Mouse (Mus musculus) adrenal gland, postnatal 36 days (tissue): ENCODE data around the gene Zfyve1. TPM values are rescaled to one million over a fixed set of nuclear protein-coding genes. Genes with fewer than 3 reads are reported as not detected.
A peak's percentile ranks its signal among the peaks of the same experiment; 100 is the strongest.
"Not testable (repeated sequence)": the region's sequence is repeated elsewhere in the genome, so short reads cannot be mapped to it uniquely, and the experiment has no call there.

Experiments
- DNase-seq, 2 experiments: peaks; one replicate each; pipeline ENCODE4 v3.0.0; 2021; ENCODE audit warnings: mixed read lengths in 1 of 2
- long read RNA-seq, 2 experiments: library from polyadenylated mRNA; stranded (forward); transcript quantifications; one replicate each; pipeline ENCODE4 v2.0.0; 2021; ENCODE audit warnings: borderline sequencing depth in 2 of 2
- total RNA-seq, 2 experiments: library from RNA; stranded (reverse); gene quantifications; 2 replicates each; pipeline ENCODE4 v1.2.3; 2021

Gene Zfyve1
- total RNA-seq = 10 to 100 TPM; 35.8 to 36.0 TPM
- long read RNA-seq, experiment 1, full-length matches to known transcripts = 7 of 18 reads
- long read RNA-seq, experiment 1, partial matches to known transcripts = 2 of 18 reads
- long read RNA-seq, experiment 1, other reads (novel, unspliced or antisense) = 9 of 18 reads
- long read RNA-seq, experiment 2, full-length matches to known transcripts = 5 of 10 reads
- long read RNA-seq, experiment 2, partial matches to known transcripts = 1 of 10 reads
- long read RNA-seq, experiment 2, other reads (novel, unspliced or antisense) = 4 of 10 reads

DNA sequence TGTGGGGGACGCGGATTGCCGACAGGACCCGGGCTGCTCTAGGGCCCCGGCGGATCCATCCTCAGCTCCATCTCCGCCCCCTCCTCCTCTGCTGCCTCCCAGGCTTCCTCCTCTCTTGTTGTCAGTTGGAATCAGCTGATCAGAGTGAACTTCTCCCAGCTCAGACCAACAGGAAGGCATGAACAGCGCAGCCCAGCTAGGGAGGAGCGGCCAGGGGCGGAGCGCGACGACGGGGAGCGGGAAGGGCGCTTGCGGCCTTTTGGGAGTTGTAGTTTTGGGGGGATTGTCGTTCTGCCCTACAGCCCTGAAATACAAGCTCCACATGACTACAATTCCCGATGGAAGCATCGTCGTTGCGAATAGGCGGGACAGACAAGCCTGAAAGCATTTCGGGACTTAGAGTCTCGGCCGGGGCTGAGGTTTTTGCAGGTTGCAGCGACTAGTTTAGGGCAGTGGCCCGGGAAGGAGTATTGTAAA, at the start of gene Zfyve1:
Gene Zfyve1 (minus strand): TSS at position 198 of the 477 bp plus-strand sequence.
- DNase-seq = peak; percentile 95 to 96

DNA sequence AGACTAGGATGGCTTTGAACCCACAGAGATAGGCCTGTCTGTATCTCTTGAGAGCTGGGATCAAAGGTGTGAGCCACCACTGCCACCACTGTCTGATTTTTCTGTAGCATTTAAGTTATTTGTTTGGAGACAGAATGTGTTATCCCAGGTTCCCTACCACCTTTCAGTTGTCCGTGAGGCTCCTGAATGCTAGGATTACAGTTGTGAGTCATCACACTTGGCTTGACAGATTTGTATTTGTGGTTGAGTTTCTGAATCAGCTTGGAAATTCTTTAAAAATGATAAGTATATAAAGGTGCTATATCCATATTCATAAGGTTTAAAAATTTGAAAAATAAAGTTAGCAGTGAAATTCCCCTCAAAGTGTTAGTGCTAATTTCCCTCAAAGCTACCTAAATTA, 46.1 kb upstream of the Zfyve1 start:
- no peak for DNase-seq

DNA sequence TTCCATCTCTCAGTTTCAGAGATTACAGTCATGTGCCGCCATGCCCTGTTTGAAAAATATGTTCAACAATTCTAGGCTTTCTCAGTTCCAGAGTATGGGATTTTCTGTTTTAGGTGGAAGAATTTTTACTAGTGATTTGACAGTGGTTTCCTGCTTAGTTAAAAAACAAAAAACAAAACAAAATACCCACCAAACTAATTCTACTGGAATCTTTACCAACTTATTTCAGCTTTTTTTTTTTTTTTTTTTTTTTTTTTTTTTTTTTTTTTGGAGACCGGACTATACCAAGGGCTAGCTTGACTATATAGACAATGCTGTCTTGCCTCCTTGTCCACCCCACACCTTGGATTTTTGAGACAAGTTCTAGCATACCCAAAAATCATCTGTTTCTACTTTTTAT, 44.2 kb upstream of the Zfyve1 start:
- DNase-seq = no peak

DNA sequence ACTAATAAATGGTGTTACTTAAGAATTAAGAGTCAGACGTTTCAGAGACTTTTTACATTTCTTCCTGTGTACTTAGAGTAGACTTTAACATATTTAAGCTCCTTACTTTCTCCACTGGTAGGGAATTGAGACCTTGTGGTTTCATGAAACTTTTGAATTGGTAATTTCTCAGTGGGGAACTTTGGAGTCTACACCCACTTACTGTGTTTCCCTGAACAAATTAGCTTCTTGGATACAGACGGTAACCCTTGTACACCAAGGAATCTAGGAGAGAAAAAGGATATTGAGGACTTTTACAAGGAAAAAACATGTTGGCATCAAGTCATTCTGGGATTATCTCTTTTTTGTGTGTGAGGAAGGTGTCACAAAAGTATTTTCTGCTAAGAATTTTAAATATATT, 36.8 kb upstream of the Zfyve1 start:
- DNase-seq = no peak

DNA sequence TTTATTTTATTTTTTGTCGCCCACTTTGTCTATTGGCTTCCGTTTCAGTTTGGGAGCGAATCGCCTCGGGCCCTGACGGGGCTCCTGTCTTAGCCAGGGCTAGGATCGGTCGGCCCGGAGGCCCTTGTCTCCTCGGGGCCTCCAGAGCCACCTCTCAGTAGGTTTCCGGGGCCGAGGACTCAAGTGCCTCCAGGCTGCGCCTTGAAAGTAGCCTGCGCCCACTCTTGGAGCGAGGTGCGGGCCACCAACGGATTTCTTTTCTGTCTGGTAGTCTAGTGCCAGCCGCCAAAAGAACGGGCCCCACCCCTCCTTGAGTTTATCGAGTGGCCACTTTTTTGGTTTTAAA, 35.6 kb upstream of the Zfyve1 start:
- peak; percentile 45 to 48 for DNase-seq

DNA sequence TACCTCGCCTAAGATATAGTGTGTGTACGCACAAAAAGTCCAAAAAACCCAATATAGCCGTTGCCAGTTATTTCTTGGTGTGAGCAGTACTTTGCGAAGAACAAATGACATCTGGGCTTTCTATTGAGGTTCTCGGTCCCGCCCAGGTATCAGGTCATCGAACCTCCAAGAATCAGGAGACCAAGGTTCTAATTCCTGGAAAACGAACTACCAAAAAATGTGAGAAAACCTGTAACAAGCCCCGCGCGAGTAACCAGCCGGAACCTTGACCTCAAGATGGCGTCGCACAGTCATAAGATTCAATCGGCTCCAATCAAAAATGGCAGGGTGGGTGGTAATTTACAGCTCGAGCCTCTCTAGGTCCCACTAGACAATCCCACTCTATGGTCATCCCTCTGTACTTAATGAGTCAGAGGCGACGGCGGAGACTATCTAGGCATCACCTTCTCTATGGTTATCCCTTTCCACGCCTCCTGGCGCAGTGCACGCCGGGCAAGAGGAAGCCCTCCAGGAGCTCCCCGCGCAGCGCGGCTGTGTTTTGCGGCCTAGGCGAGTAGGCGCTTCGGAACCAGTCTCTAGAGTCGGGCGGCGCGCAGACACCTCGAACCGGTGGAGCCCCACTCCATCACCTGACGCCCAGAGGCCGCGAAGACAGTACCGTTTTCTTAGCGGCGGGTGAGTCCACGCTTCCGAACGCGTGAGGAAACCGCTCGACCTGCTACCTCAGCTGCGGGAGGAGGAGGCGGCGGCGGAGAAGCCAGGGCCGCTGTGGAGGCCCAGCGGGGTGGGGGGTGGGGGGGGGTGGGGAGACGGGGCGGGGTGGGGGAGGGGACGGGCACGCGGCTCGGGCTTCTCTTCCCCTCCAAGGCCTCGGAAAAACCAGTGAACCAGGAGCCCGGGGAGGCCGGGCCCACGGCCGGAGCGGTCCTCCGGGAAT, 35.0 kb upstream of the Zfyve1 start:
- DNase-seq = peak; percentile 94 to 95

DNA sequence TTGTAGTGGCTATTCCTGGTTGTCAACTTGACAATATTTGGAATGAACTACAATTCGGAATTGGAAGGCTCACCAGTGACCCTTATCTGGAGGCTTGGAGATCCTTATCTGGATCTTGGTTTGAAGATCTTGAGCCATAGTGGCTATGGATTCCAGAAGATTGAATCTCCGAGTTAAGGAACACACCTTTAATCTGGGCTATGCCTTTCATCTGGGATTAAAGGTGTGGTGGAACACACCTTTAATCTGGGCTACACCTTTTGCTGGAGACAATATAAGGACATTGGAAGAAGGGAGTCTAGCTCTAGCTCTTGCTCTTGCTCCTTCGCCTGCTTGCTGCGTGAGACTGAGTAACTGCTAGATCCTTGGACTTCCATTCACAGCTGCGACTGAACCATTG, 33.9 kb upstream of the Zfyve1 start, which contains the start of gene Rbm25:
Gene Rbm25 (plus strand): TSS at position 301 of the 400 bp plus-strand sequence.
- DNase-seq = not testable (repeated sequence)

DNA sequence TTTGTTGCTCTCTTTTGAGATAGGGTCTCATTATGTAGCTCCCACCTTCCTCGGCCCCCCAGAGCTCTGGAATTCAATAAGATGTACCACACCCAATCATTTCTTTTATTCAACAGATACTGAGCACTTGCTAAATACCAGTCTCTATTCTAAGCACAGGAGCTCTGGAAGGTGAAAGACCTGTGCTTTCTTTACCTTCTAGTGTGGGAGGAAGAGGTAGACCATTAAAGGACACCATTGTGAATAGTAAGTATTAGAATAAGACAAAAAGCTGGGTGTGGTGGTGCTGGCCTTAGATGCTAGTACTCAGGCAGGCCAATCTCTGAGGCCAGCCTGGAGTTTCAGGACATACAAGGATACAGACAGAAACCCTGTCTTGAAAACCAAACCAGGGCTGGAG, 27.3 kb upstream of the Zfyve1 start:
- DNase-seq = no peak

DNA sequence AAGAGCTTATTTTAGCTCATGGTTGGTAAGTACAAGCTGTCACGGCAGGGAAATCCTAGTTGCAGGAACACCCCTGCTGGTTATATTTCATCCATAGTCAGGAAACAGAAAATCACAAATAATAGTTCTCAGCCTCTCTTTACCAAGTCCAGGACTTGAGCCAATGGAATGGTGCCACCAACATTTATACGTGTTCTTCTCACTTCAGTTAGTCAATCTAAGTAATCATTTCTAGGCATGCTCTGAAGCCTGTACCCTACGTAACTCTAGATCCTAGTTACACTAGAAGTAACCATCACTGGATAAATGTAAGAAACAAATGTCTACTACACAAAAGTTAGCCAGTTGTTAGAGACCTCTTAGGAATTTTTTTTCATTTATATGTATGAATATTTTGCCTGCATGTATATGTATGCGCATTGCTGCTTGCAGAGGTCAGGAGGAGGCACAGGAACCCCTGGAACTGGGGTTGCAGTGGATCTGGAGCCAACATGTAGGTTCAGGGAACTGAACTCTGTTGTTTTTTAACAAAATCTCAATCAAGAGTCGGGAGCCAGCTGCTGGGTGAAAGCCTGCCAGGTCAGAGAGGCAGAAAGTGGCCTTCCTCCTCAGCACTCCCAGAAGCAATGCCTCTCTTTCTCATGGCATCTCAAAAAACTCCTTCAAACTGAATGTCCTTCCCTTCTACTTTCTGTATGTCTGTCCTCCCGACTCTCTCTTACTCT, 25.2 kb upstream of the Zfyve1 start:
- DNase-seq = no peak

DNA sequence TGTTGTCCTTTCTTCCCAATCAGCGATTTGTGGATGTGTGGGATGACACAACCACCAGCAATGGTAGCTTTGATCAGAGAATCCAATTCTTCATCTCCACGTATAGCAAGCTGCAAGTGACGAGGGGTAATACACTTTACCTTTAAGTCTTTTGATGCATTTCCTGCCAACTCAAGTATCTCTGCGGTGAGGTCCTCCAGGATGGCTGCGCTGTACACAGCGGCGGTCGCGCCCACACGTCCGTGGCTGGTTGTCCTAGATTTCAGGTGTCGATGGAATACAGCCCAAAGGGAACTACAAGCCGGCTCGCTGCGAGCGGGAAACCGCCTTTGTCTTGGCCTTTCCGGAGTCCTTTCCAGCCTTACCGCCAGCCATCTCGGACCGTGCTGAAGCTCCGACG, 23.7 kb upstream of the Zfyve1 start:
- DNase-seq = not testable (repeated sequence)

DNA sequence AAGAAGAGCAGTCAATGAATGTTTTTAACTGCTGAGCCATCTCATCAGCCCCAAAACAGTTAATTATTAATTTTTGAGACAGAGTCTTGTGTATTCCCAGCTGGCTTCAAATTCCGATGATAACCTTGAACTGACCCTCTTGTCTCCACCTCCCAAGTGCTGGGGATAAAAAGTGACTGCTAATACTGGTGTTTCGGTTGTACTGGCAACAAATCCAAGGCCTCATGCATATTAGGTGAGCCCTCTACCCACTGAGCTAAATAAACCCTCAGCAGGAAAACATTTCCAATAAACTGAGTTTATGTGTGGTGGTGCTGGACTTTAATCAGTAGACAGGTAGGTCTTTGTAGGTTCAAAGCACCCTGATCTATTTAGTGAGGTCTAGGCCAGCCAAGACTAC, 22.0 kb upstream of the Zfyve1 start:
- no peak for DNase-seq

DNA sequence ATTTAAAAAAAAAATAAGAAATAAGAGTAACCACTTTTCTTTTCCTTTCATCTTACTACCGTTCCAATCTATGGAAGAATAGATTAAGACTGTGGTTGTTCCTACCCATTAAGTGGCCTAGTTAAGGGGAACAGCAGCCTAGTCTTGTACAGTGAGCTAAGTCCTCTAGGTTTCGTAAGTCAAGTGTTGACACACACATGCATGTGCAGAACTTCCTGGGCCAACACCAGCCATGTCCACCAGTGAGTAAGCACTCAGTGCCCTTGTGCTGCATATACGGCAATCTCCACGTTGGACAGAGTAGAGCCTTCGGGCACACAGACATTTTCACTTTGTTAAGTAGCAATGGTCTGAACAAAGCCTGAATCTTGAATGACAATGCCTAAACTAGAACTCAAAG, 20.2 kb upstream of the Zfyve1 start:
- DNase-seq = no peak

DNA sequence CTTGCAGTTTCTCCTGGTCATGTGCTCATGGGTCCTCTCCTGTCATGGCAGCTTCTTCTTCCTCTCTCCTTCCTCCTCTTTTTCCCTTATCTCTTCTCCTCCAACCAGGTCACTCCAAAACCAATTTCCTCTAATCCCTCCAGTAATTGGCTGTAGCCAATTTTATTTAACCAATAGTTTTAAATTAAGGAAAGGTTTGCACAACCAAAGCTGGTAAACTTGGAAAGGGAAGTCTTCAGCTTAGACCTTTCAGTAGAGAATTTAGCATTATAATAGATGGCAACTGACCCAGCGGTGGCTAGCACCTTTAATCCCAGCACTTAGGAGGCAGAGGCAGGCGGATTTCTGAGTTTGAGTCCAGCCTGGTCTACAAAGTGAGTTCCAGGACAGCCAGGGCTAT, 9.4 kb upstream of the Zfyve1 start:
- not testable (repeated sequence) for DNase-seq

DNA sequence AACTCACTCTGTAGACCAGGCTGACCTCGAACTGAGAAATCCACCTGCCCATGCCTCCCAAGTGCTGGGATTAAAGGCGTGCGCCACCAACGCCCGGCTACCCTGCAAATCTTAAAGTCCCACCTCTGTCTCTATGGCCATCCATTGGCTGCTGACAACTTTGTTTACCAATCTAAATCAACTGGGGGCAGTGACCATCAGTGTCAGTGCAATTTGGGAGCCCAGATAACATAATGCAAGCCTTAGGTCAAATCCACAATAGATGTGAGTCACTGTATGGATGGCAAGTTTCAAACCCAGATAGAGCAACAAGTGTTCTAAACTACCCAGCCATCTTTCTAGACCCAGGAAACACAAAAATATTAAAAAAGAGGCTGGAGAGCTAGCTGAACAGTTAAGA, 5.3 kb upstream of the Zfyve1 start:
- DNase-seq = no peak

DNA sequence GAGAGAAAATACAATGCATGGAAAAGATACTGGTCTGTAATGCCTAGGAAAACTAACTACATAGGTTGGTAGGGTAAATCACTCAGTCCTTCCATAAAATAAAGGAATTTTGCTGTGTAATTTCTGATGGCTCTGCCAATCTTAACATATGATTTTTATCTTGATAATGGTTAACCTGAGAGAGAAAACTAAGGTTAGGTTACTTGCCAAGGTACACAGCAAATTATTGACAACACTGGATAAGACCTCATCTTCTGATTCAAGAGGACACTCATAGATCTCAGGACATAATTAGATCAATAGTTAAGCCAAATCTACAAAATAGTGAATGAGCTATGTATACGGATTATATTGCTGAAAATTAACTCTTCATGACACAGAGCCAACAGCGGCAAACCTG, 859 bp upstream of the Zfyve1 start:
- no peak for DNase-seq

DNA sequence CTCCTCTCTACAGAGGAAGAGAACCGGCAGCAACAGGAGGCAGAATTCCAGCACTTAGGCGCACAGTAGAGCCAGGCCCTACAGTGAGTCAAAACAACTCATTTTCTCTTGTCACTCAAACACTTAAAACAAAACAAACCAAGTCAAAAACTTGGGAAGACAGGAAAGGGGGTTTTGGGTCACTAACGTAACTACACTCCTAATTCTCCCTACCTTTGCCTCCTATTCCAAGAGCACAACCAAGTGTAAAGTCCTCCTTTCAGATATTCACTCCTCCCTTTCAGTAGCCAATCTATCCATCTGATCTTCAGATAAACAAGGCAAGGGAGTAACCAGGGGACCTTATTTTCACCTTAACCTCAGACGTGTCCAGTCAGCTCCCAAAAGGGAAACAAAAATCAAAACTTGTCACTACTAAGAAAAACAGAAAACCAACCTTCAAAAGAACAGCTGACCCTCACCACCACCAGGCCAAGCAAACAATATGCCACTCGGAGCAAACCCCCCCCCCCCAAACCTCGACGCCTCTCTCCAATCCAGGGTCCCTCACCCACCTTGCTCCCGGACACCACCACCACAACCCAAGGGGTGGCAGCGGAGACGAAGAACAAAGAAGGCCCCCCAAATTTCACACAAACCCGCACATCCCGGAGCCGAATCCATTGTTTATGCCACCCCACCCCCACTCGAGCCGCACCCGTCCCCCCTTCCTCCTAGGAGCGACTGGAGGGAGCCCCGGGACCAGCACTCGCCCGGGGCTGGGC, 649 bp downstream of the Zfyve1 start:
- peak in 1 of 2 experiments; percentile 39 for DNase-seq

DNA sequence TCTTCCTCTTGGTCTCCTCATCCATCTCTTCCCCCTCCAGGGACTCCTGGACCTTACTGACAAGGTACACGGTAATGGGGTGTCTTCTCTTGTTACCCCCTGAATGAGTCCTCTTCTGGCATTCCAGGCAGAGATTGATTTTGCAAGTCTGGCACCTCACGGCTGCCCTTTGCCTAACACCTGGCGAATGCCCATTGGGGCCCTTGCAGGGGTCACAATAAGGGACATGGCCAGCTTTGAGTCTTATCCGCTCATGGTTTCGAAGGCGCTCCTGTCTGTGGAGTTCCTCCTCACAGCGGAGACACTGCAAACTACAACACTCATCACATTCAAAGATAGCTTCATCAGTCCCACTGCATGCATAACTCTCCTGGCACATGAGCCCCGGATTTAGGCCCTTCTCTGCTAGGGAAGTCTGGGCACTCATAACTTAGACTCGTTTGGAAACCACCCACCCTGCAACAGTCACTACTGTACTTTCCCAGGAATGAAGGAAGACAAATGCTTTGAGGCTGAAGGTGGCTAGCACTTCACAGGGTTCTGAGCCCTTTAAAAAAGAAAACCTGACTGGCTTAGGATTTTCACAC, 2.5 kb downstream of the Zfyve1 start:
- no peak for DNase-seq

DNA sequence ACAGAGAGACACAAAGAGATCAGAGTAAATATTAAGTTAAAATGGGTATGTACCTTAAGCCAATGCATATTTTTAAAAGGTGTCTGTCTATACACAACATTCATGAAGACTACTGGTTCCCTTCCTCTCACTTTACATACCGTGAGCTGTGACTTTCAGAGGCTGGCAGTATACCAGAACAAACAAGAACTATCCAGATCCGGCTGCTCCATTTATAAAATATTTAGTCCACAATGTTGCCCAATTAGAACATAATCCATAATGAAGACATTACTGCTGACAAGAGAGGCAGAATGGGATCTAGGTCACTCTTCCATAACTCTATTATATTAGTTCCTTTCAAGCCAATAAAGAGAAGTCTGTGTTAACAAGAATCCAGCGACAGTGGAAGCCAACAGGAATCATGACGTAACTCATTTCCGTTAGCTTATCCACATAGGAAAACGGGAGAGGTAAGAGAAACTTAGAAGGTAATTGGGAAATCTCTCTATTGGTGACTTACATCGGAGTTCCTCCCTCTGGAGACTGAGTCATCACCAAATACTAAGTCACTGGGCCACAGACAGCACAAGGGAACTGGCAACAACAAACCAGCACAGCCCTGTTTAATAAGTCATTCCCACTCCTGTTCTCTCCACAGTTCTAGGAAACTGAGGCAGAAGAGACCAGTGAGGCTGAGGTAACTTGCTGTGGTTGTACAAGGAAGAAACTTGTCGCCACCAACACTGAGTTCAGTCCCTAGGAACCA, 5.1 kb downstream of the Zfyve1 start:
- peak; percentile 24 to 29 for DNase-seq

DNA sequence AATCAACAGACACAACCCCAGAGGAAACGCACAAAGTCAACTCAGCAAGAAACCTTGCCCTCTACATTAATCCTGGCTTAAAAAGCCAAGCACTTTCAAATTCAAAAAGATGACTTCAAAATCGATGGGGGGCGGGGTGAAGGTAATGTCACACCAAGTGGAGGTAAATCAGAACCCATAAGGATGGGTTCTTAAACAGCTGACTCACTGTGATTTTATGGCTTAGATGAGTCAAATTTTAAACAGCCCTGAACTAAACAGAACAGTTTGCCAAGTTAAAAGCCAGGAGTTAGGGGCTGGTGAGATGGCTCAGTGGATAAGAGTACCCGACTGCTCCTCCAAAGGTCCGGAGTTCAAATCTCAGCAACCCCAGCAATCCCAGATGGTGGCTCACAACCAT, 10.4 kb downstream of the Zfyve1 start:
- peak in 1 of 2 experiments; percentile 14 for DNase-seq

DNA sequence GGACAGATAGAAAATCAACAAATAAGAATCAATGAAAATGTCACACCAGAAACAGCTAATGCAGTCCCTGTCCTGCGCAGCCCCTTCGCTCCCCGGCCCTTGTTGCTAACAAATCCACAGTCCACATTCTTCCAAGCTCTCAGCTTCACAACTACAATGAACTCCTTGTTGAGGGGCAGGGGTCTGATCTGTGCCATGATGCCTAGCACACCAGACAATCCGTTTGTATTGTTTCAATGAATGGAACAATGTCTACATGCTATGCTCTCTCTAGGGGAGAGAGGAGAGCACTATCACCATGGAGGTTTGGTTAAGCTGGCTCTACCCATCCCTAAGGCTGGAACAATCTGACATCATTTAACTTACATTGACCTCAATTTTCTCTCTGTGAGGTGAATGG, 14.3 kb downstream of the Zfyve1 start:
- DNase-seq = no peak

DNA sequence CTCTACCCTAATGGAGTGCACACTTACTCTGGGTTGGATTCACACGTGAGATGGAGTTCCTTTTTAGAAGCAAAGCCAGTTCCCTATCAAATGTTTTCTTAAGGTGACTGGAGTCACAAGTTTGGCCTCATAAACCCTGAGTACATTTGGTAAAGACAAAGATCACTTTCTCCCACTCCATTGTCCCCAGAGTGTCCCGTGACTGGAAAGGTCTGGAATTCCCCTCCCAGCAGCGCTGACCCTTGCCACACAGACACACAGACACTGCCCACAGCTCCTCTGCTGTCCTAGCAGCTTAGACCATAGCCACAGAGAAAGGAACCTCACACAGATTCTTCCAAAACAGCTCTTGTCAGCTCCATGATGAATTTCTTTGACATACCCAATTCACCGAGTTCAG, 14.9 kb downstream of the Zfyve1 start:
- no peak for DNase-seq
